Mouse (Mus musculus) embryonic fibroblast, embryonic 13.5 days (primary cell): ENCODE data around the gene Mlf1. TPM values are rescaled to one million over a fixed set of nuclear protein-coding genes. Genes with fewer than 3 reads are reported as not detected.

ENCODE experiments used
- H3K27ac ChIP-seq: 2 replicates; pipeline ENCODE4 v1.5.1; 2012; ENCODE audit warnings: low read length, control low read depth, inconsistent platforms; ENCODE audit not compliant: insufficient read depth
- H3K4me1 ChIP-seq: 2 replicates; pipeline ENCODE4 v1.6.1; 2011; ENCODE audit warnings: low read length; ENCODE audit not compliant: control insufficient read depth, insufficient read depth
- H3K4me3 ChIP-seq: 2 replicates; pipeline ENCODE4 v1.5.1; 2011; ENCODE audit warnings: mild to moderate bottlenecking, control low read depth, low read length; ENCODE audit not compliant: insufficient read depth
- CTCF ChIP-seq: IDR thresholded peaks from 2 replicates; pipeline ENCODE4 v1.5.1; 2011; ENCODE audit warnings: mild to moderate bottlenecking, control low read depth, low read length, moderate library complexity, borderline replicate concordance; ENCODE audit not compliant: insufficient read depth
- POLR2A ChIP-seq: IDR thresholded peaks from 2 replicates; pipeline ENCODE4 v1.6.1; 2011; ENCODE audit warnings: low read depth, mild to moderate bottlenecking, control low read depth, low read length, moderate library complexity
- polyA plus RNA-seq: library from polyadenylated mRNA; stranded (reverse); fragments of >200 nt; gene quantifications from 2 replicates; pipeline ENCODE4 v1.2.4, GENCODE M21; 2011; ENCODE audit warnings: low read depth; ENCODE audit not compliant: missing spikeins, insufficient read length

The Mlf1 gene
- 4.3 and 7.5 TPM in 2 replicates for polyA plus RNA-seq

- Histone ChIP-seq H3K4me3 (peak within 1 kb of the TSS; percentile 40), H3K27ac (no peak within 1 kb of the TSS), H3K4me1 (no peaks in the 10 kb centered on the region)
- TF ChIP-seq CTCF (no peak), POLR2A (0 out of 2 replicates have a peak, but pooled peaks have one; percentile 24)
These were observed at the start of gene Mlf1 for GRCm38 (mm10) chr3:67373872-67374271. Gene Mlf1, plus strand, starts transcription at chr3:67374097.

GRCm38 (mm10) chr3:67339558-67339957 lies 34.3 kb upstream of the Mlf1 start:
- Histone ChIP-seq H3K4me1 (no peaks in the 10 kb centered on the region), H3K27ac (no peak overlapping the region), H3K4me3 (no peak overlapping the region)
- TF ChIP-seq POLR2A (no peak), CTCF (no peak)

GRCm38 (mm10) chr3:67340921-67341320 lies 33.0 kb upstream of the Mlf1 start:
- TF ChIP-seq CTCF (no peak), POLR2A (no peak)
- H3K27ac ChIP-seq: no peak overlapping the region

GRCm38 (mm10) chr3:67343004-67343662 lies 30.8 kb upstream of the Mlf1 start:
- TF ChIP-seq CTCF (no peak), POLR2A (no peak)
- Histone ChIP-seq H3K4me1 (no peaks in the 10 kb centered on the region), H3K4me3 (no peak overlapping the region), H3K27ac (no peak overlapping the region)

More at GRCm38 (mm10) chr3:67340921-67341320, 33.0 kb upstream of the Mlf1 start:
- no peak overlapping the region for H3K4me3 ChIP-seq
- no peaks in the 10 kb centered on the region for H3K4me1 ChIP-seq

- no peak for TF ChIP-seq POLR2A
- TF ChIP-seq CTCF: no peak
- Histone ChIP-seq H3K27ac (no peak overlapping the region), H3K4me1 (no peaks in the 10 kb centered on the region), H3K4me3 (no peak overlapping the region)
These were observed 29.3 kb upstream of the Mlf1 start for GRCm38 (mm10) chr3:67344599-67344998.

- TF ChIP-seq CTCF: no peak
- Histone ChIP-seq H3K4me3 (no peak overlapping the region), H3K4me1 (no peaks in the 10 kb centered on the region), H3K27ac (no peak overlapping the region)
These were observed 27.2 kb upstream of the Mlf1 start for GRCm38 (mm10) chr3:67346674-67347073.

- no peak overlapping the region for H3K4me3 ChIP-seq
- TF ChIP-seq POLR2A: no peak
- no peak for TF ChIP-seq CTCF
- no peak overlapping the region for H3K27ac ChIP-seq
- no peaks in the 10 kb centered on the region for H3K4me1 ChIP-seq
These were observed 22.3 kb upstream of the Mlf1 start for GRCm38 (mm10) chr3:67351406-67352127.

- H3K4me3 ChIP-seq: no peak overlapping the region
- no peaks in the 10 kb centered on the region for H3K4me1 ChIP-seq
- TF ChIP-seq CTCF (peak; percentile 26; the same call in 1 of the 2 replicates), POLR2A (no peak)
- H3K27ac ChIP-seq: no peak overlapping the region
These were observed 21.7 kb upstream of the Mlf1 start for GRCm38 (mm10) chr3:67352128-67352762.

GRCm38 (mm10) chr3:67352763-67353149 lies 21.1 kb upstream of the Mlf1 start:
- Histone ChIP-seq H3K27ac (no peak overlapping the region), H3K4me3 (no peak overlapping the region), H3K4me1 (no peaks in the 10 kb centered on the region)
- TF ChIP-seq CTCF (no peak), POLR2A (no peak)

GRCm38 (mm10) chr3:67358376-67358775 lies 15.5 kb upstream of the Mlf1 start:
- no peak overlapping the region for H3K4me3 ChIP-seq
- TF ChIP-seq CTCF: no peak
- H3K4me1 ChIP-seq: no peaks in the 10 kb centered on the region
- H3K27ac ChIP-seq: no peak overlapping the region
